Mouse (Mus musculus) lung, adult 2 months (tissue): Measurements from ENCODE around the gene Morn5. TPM values are rescaled to one million over a fixed set of nuclear protein-coding genes. Genes with fewer than 3 reads are reported as not detected.

Source experiments
- DNase-seq: peaks from one replicate; pipeline ENCODE4 v3.0.0; 2022
- H3K4me1 ChIP-seq: fragments of 200-500 bp; 2 replicates; pipeline ENCODE4 v1.6.1; 2011; ENCODE audit warnings: low read length; ENCODE audit not compliant: control insufficient read depth, insufficient read depth
- H3K4me3 ChIP-seq: fragments of 200-500 bp; replicated peaks from 2 replicates; pipeline ENCODE3; 2011; ENCODE audit warnings: low read depth, mild to moderate bottlenecking, control low read depth, low read length; ENCODE audit errors: extremely low read depth
- CTCF ChIP-seq: fragments of 200-500 bp; IDR thresholded peaks from 2 replicates; pipeline ENCODE4 v1.5.1; 2011; ENCODE audit warnings: mild to moderate bottlenecking, low read length, control low read depth; ENCODE audit not compliant: insufficient read depth
- POLR2A ChIP-seq: fragments of 200-500 bp; IDR thresholded peaks from 2 replicates; pipeline ENCODE4 v1.6.1; 2011; ENCODE audit warnings: low read depth, mild to moderate bottlenecking, control low read depth, low read length, borderline replicate concordance; ENCODE audit errors: extremely low read depth
- WGBS: fragments of 180-500 bp; shearing (Covaris S2); methylation state at CpG from one replicate; pipeline ENCODE4 v1.1.7; 2018; 5-methylcytosine and 5-hydroxymethylcytosine counted together
- polyA plus RNA-seq: library from polyadenylated mRNA; depleted of rRNA; stranded (reverse); fragments of >200 nt; gene quantifications from 2 replicates; pipeline ENCODE4 v1.2.3, GENCODE M21; 2012

Gene Morn5
- polyA plus RNA-seq, 1 experiment = 4.4 TPM

DNA sequence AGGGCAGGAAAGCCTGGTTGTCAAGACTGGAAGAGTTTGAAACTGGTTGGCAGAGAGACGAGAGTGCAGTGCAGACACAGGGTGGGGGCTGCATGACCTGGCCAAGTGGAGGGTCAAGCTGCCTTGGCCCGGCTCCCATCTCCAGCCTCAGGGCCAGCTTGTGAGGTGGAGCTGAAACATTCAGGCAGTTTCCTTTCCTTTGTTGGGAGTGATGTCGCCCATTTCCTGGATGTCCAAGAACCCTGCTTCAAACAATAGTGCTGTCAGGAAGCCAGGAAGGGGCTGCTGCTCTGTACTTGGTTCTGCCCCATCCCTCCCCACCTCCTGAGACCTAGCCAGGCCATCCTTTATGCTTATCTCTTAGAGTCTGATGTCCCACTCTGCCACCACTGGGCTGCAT lies 26.0 kb upstream of the Morn5 start:
- H3K4me1 ChIP-seq = peaks cover 8% of the 10 kb centered on the region
- DNase-seq = peak; percentile 52
- TF ChIP-seq POLR2A (no peak), CTCF (no peak)
- H3K4me3 ChIP-seq = no peak overlapping the region
- WGBS = 37% methylated on average over 3 of the region's 3 CpGs

DNA sequence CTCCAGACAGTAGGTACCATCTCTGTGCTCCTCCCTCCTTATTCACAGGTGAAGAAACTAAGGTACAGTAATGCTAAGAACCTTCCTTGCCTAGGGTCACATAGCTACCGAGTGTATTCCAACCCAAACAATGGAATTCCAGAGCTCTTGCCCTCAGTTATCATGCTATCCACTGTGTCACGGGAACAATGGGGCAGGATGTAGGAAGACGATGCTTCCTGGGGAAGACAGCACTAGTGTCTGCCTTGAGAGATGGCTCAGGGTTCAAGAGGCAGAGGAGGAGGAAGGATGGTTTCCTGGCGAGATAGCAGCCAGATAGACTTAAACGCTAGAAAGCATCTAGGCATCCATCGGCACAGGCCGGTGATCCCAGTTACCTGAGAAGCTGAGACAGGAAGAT lies 16.4 kb upstream of the Morn5 start:
- no peak for TF ChIP-seq CTCF
- no peak for TF ChIP-seq POLR2A
- DNase-seq = no peak
- no peak overlapping the region for H3K4me3 ChIP-seq
- H3K4me1 ChIP-seq = no peaks in the 10 kb centered on the region; the same call in 1 of the 2 replicates
- 47% methylated on average over 7 of the region's 7 CpGs for WGBS

DNA sequence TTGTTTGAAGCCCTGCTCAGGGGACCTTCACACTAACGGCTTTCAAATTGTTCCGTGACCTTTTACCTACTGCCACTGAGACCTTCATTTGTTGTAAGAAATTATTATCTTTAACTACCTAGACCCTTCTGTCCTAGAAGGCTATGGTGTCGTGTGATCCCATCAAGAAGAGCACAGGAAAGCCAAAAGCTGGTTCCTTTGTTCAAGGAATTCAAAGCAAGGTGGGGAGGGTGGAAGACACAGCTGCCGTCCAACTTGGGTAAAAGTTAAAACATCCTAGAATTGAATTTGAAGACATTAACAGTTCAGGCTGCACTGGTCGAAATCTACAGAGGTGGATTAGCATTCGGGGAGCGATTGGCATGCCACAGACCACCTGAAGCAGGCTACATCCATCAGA lies 15.3 kb upstream of the Morn5 start:
- 72% methylated on average over 7 of the region's 7 CpGs for WGBS
- no peak for DNase-seq
- Histone ChIP-seq H3K4me1 (no peaks in the 10 kb centered on the region; the same call in 1 of the 2 replicates), H3K4me3 (no peak overlapping the region)
- TF ChIP-seq CTCF = no peak

GRCm38 (mm10) chr2:36034898-36035297 lies 14.4 kb upstream of the Morn5 start:
- TF ChIP-seq CTCF (no peak), POLR2A (no peak)

DNA sequence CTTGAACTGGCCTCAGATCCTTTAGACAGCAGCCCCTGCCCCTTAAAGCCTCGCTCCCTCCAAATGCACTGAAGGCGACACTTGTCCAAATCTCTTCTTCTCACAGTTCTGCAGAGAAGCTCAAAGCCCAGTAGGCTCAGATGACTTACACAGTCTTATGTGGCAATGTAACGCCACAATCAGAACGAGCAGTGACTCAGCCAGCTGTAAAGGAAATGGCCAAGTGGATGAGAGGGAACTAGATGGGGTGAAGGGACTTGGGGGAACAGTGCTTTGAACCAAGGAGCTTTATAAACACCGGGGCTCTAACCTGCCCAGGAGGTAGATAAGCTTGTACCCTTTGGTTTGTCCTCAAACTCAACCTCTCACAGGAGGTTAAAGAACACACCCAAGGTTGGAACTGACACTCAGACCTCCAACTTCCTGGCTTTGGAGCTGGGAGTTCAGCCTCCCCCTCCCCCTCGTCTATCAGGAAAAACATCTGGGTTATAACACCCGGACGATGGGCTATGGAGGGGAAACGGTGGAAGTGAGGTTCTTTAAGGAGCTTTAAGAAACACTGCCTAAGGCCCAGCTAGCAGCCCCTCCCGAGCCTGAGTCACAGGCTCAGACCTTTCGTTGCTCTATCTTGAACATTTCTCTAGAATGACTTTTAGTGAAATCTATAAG lies 13.7 kb upstream of the Morn5 start:
- 44% methylated on average over 11 of the region's 11 CpGs for WGBS
- no peak for DNase-seq
- no peak for TF ChIP-seq POLR2A
- TF ChIP-seq CTCF = no peak
- Histone ChIP-seq H3K4me3 (no peak overlapping the region), H3K4me1 (no peaks in the 10 kb centered on the region; the same call in 1 of the 2 replicates)

More at GRCm38 (mm10) chr2:36034898-36035297, 14.4 kb upstream of the Morn5 start:
- no peak for DNase-seq
- WGBS = 72% methylated on average over 7 of the region's 7 CpGs
- no peak overlapping the region for H3K4me3 ChIP-seq
- H3K4me1 ChIP-seq = no peaks in the 10 kb centered on the region; the same call in 1 of the 2 replicates

GRCm38 (mm10) chr2:36039297-36039985 lies 9.8 kb upstream of the Morn5 start:
- no peak for DNase-seq
- WGBS = 75% methylated on average over 7 of the region's 7 CpGs
- TF ChIP-seq CTCF (no peak), POLR2A (no peak)
- H3K4me1 ChIP-seq = no peaks in the 10 kb centered on the region; the same call in 1 of the 2 replicates
- no peak overlapping the region for H3K4me3 ChIP-seq

DNA sequence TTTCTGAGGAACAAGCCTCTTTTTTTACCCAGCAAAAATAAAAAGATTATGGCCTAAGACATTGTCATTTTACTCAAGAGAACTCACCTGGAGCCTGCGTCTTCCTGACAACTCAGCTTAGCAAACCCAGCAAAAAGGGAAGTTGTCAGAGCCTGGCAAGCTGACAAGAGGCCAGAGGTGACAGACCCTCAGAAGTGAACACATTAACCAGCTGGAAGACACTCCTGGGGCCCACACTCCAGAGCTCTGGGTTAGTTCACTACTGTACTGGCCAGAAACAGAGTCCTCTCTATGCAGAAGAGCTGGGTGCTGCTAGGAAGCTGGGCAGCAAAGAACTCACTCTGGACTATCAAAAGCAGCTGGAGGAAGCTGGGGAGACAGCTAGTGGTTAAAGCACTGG lies 8.4 kb upstream of the Morn5 start:
- no peak for DNase-seq
- 63% methylated on average over 1 of the region's 1 CpGs for WGBS
- H3K4me1 ChIP-seq = no peaks in the 10 kb centered on the region

DNA sequence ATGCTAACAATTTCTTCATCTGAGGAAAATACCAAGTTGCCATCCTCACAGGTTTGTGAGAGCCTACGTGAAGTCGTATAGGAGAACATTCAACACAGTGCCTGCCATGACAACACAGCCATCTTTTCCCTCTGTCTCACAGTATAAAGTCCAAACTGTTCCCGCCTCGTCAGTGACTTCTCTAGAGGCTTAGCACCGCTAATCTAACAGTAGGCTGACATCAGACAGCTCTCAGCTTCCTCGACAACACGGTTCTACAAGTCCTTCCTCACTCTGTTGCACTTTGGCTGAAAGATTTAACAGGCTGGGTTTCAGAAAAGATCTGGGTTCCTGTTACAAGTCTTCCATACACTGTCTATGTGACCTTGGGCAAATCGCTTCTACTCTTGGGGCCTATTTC lies 1.1 kb upstream of the Morn5 start:
- WGBS = 36% methylated on average over 8 of the region's 8 CpGs
- no peak for TF ChIP-seq CTCF
- TF ChIP-seq POLR2A = no peak
- peaks cover 4% of the 10 kb centered on the region; the same call in 1 of the 2 replicates for H3K4me1 ChIP-seq
- H3K4me3 ChIP-seq = peak overlapping the region; percentile 99
- no peak for DNase-seq

More for the DNA sequence above, 8.4 kb upstream of the Morn5 start:
- no peak overlapping the region for H3K4me3 ChIP-seq
- TF ChIP-seq CTCF (no peak), POLR2A (no peak)

- no peak for DNase-seq
- 39% methylated on average over 10 of the region's 10 CpGs for WGBS
- Histone ChIP-seq H3K4me1 (peaks cover 4% of the 10 kb centered on the region; the same call in 1 of the 2 replicates), H3K4me3 (peak overlapping the region; percentile 3)
- TF ChIP-seq POLR2A (no peak), CTCF (no peak)
Observed at GRCm38 (mm10) chr2:36049567-36049954, 303 bp downstream of the Morn5 start.

DNA sequence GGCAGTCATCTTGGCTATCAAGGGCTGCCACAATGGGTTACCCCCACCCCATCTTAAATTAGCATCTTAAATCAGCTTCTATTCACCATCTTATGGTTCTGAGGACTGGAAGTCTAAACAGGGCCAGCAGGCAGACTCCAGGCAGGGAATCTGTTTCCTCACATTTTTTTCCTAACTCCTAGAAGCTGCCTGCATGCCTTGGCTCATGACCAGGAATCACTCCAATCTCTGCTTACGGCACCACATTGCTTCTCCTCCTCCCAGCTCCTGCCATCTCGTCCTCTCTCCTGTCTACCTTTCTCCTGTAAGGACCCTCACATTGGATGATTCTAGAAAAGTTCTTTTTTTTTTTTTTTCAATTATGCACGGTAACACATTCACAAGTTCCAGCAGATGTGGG lies 4.0 kb downstream of the Morn5 start:
- no peak for TF ChIP-seq CTCF
- no peak for TF ChIP-seq POLR2A
- Histone ChIP-seq H3K4me1 (peaks cover 2% of the 10 kb centered on the region; the same call in 1 of the 2 replicates), H3K4me3 (no peak overlapping the region)
- 49% methylated on average over 3 of the region's 3 CpGs for WGBS
- DNase-seq = no peak
